Mouse (Mus musculus): ENCODE results near the gene Scamp5.
"Not testable (repeated sequence)": the region's sequence is repeated elsewhere in the genome, so short reads cannot be mapped to it uniquely, and the experiment has no call there.

The Scamp5 gene

GRCm38 (mm10) chr9:57452624-57453462, 15.0 kb downstream of the Scamp5 start:
- DNase-seq (ENCODE audit: low read depth, low spot score) = no peak

GRCm38 (mm10) chr9:57449715-57450114, 18.1 kb downstream of the Scamp5 start:
- DNase-seq (ENCODE audit: low read depth, low spot score) = no peak

- DNase-seq (ENCODE audit: low read depth, low spot score) = no peak
Observed at GRCm38 (mm10) chr9:57440620-57441019, 27.2 kb downstream of the Scamp5 start.

- peak; percentile 89 for DNase-seq (ENCODE audit: low read depth, low spot score)
Observed at GRCm38 (mm10) chr9:57439522-57440295, 28.2 kb downstream of the Scamp5 start, which contains the start of gene Ppcdc. Ppcdc (minus strand) TSS chr9:57440124.

GRCm38 (mm10) chr9:57439083-57439482, 28.8 kb downstream of the Scamp5 start:
- DNase-seq (ENCODE audit: low read depth, low spot score) = no peak

- no peak for DNase-seq (ENCODE audit: low read depth, low spot score)
Observed at GRCm38 (mm10) chr9:57437896-57438614, 29.8 kb downstream of the Scamp5 start.

- DNase-seq (ENCODE audit: low read depth, low spot score) = no peak
Observed at GRCm38 (mm10) chr9:57436166-57436565, 31.7 kb downstream of the Scamp5 start.

GRCm38 (mm10) chr9:57434405-57435165, 33.3 kb downstream of the Scamp5 start:
- no peak for DNase-seq (ENCODE audit: low read depth, low spot score)

GRCm38 (mm10) chr9:57433097-57434032, 34.5 kb downstream of the Scamp5 start:
- DNase-seq (ENCODE audit: low read depth, low spot score) = peak; percentile 64

GRCm38 (mm10) chr9:57432480-57432879, 35.4 kb downstream of the Scamp5 start:
- DNase-seq (ENCODE audit: low read depth, low spot score) = no peak

GRCm38 (mm10) chr9:57431202-57431601, 36.7 kb downstream of the Scamp5 start:
- no peak for DNase-seq (ENCODE audit: low read depth, low spot score)

- DNase-seq (ENCODE audit: low read depth, low spot score) = no peak
Observed at GRCm38 (mm10) chr9:57428391-57428790, 39.5 kb downstream of the Scamp5 start.

GRCm38 (mm10) chr9:57427937-57428336, 39.9 kb downstream of the Scamp5 start:
- DNase-seq (ENCODE audit: low read depth, low spot score) = no peak

- not testable (repeated sequence) for DNase-seq (ENCODE audit: low read depth, low spot score)
Observed at GRCm38 (mm10) chr9:57427123-57427522, 40.7 kb downstream of the Scamp5 start.

- no peak for DNase-seq (ENCODE audit: low read depth, low spot score)
Observed at GRCm38 (mm10) chr9:57425116-57425515, 42.7 kb downstream of the Scamp5 start.

GRCm38 (mm10) chr9:57424066-57424465, 43.8 kb downstream of the Scamp5 start:
- DNase-seq (ENCODE audit: low read depth, low spot score) = no peak

GRCm38 (mm10) chr9:57421688-57422111, 46.2 kb downstream of the Scamp5 start:
- no peak for DNase-seq (ENCODE audit: low read depth, low spot score)

- DNase-seq (ENCODE audit: low read depth, low spot score) = no peak
Observed at GRCm38 (mm10) chr9:57421121-57421571, 46.7 kb downstream of the Scamp5 start.

GRCm38 (mm10) chr9:57420321-57421120, 47.3 kb downstream of the Scamp5 start:
- no peak for DNase-seq (ENCODE audit: low read depth, low spot score)

Measured in retina, postnatal 7 days (tissue).